Mouse (Mus musculus) kidney, postnatal 0 days (tissue): ENCODE results near the gene Slc39a5. TPM values are rescaled to one million over a fixed set of nuclear protein-coding genes. Genes with fewer than 3 reads are reported as not detected.

ENCODE experiments used
- ATAC-seq: fragments of 200-750 bp; cut with Nextera tagmentation; replicated peaks from 2 replicates; pipeline ENCODE4 v1.8.0; 2017; ENCODE audit warnings: low read depth, moderate number of reproducible peaks, moderate TSS enrichment, moderate library complexity; ENCODE audit not compliant: low FRiP score
- DNase-seq: peaks from one replicate; pipeline ENCODE4 v3.0.0-alpha.2; 2016; ENCODE audit warnings: low spot score
- H3K27ac ChIP-seq: fragments of 300-500 bp; sonication (generic); 2 replicates; pipeline ENCODE4 v1.5.1; 2014; ENCODE audit warnings: mild to moderate bottlenecking
- H3K27me3 ChIP-seq: fragments of 300-500 bp; sonication (generic); 2 replicates; pipeline ENCODE4 v1.6.1; 2014; ENCODE audit warnings: low read length, mixed read lengths; ENCODE audit not compliant: insufficient read depth
- H3K36me3 ChIP-seq: fragments of 300-500 bp; sonication (generic); 2 replicates; pipeline ENCODE4 v1.6.1; 2014; ENCODE audit warnings: low read length, mixed read lengths; ENCODE audit not compliant: insufficient read depth
- H3K4me1 ChIP-seq: fragments of 300-500 bp; sonication (generic); replicated peaks from 2 replicates; pipeline ENCODE4 v1.6.1; 2014; ENCODE audit warnings: antibody characterized with exemption, low read length, mixed read lengths; ENCODE audit not compliant: insufficient read depth
- H3K4me2 ChIP-seq: fragments of 300-500 bp; sonication (generic); 2 replicates; pipeline ENCODE4 v1.6.1; 2014; ENCODE audit warnings: mild to moderate bottlenecking, low read length, moderate library complexity, mixed read lengths
- H3K4me3 ChIP-seq: fragments of 300-500 bp; sonication (generic); replicated peaks from 2 replicates; pipeline ENCODE4 v1.5.1; 2014; ENCODE audit warnings: low read depth, low read length
- H3K9ac ChIP-seq: fragments of 300-500 bp; sonication (generic); 2 replicates; pipeline ENCODE4 v1.6.1; 2014; ENCODE audit warnings: low read depth, low read length
- H3K9me3 ChIP-seq: fragments of 300-500 bp; sonication (generic); replicated peaks from 2 replicates; pipeline ENCODE4 v1.6.1; 2016; ENCODE audit warnings: low read length, inconsistent platforms, mixed read lengths
- CTCF ChIP-seq: IDR thresholded peaks from 2 replicates; pipeline ENCODE4 v1.5.1; 2016; ENCODE audit warnings: antibody characterized with exemption, low read depth, mild to moderate bottlenecking, moderate library complexity
- WGBS: fragments of 180-500 bp; shearing (Covaris S2); extraction: QIAGEN DNeasy Blood & Tissue Kit; methylation state at CpG from one replicate; pipeline ENCODE4 v1.1.7; 2014; 5-methylcytosine and 5-hydroxymethylcytosine counted together
- polyA plus RNA-seq: library from polyadenylated mRNA; unstranded; fragments of >200 nt; fragmentation: Nextera tagmentation; extraction: Ambion mirVana; gene quantifications from 2 replicates; pipeline ENCODE4 v1.2.1, GENCODE M21; 2015

Gene Slc39a5
- polyA plus RNA-seq = 56.0 and 64.8 TPM in 2 replicates

DNA sequence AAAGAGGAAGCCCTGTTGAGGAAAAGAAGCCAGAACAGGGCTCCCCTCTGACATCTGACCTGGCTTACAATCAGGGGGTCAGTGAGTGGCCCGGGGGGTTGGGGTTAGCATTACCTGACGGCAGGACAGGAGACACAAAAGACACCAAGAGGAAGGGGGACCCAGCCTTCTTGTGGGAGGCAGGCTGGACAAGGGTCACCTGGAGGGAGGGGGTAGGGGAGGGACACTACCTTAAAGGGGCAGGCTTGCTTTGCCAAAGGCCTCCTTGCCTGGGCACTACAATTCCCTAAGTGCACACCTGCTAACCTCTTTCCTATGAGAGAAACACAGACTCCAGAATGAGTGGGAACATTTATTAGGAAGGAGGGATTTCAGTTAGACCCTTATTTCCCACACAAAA lies at the start of gene Slc39a5:
Gene Slc39a5, minus strand, starts transcription at position 174 of the 400 bp plus-strand sequence.
- no peak for ATAC-seq
- Histone ChIP-seq H3K4me1 (no peaks in the 10 kb centered on the region; the same call in 1 of the 2 replicates), H3K4me2 (peak within 1 kb of the TSS; percentile 19; the same call in 1 of the 2 replicates), H3K9me3 (no peaks in the 10 kb centered on the region), H3K4me3 (peak within 1 kb of the TSS; percentile 24; the same call in 1 of the 2 replicates), H3K9ac (0 out of 2 replicates have a peak within 1 kb of the TSS, but pooled peaks have one; percentile 5), H3K27ac (peak within 1 kb of the TSS; percentile 44; the same call in 1 of the 2 replicates), H3K36me3 (peaks cover 3% of the 10 kb centered on the region; the same call in 1 of the 2 replicates), H3K27me3 (no peaks in the 10 kb centered on the region)
- WGBS = 20% methylated on average over 2 of the region's 2 CpGs
- TF ChIP-seq CTCF = no peak
- no peak for DNase-seq

DNA sequence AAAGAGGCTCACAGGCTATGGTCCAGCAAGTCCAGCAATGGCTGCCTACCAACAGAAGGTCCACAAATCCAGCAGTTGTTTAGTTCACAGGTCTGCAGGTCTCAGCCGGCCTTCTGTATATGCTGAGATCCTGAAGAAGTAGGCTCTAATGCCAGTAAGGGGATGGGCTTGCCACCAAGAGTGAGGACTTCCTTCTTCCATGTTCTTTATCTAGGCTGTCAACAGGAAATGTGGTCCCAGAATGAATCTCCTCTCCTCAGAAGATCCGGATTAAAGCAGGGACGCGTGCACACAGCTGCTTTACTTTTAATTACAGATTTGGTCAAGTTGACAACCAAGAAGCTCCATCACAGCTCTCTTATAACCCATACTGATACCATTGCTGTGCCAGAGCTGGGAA lies 44.4 kb upstream of the Slc39a5 start:
- H3K27me3 ChIP-seq = no peaks in the 10 kb centered on the region
- DNase-seq (peak; percentile 23), ATAC-seq (no peak)
- WGBS = 69% methylated on average over 4 of the region's 4 CpGs
- H3K4me3 ChIP-seq = no peak overlapping the region
- 0 out of 2 replicates have a peak, but pooled peaks cover 6% of the 10 kb centered on the region for H3K36me3 ChIP-seq
- H3K4me1 ChIP-seq = no peaks in the 10 kb centered on the region
- H3K27ac ChIP-seq = no peak overlapping the region
- no peak overlapping the region for H3K9ac ChIP-seq
- H3K9me3 ChIP-seq = no peaks in the 10 kb centered on the region
- no peak overlapping the region for H3K4me2 ChIP-seq
- no peak for TF ChIP-seq CTCF

DNA sequence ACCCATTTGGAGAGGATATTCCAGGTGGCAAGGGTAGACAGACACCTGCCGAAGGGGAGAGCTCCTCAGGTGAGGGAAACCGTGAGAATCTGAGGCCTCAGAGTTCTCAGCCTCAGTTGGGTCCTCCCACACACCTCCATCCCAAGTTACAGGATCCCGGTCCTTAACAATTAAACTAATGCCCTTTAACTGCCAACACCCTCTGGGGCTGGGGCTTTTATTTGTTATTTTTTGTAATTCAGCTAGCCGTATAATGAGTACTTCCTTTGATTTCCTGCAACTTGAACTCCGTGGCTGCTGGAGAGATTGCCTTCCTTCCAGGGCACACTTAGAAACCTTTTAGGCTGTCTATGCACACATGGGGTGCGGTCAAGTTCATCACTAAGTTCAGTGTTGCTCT lies 43.3 kb upstream of the Slc39a5 start:
- H3K4me3 ChIP-seq = no peak overlapping the region
- no peak overlapping the region for H3K4me2 ChIP-seq
- H3K4me1 ChIP-seq = no peaks in the 10 kb centered on the region
- 33% methylated on average over 6 of the region's 6 CpGs for WGBS
- H3K9ac ChIP-seq = no peak overlapping the region
- DNase-seq (peak; percentile 64), ATAC-seq (no peak)
- no peaks in the 10 kb centered on the region for H3K9me3 ChIP-seq
- H3K27me3 ChIP-seq = no peaks in the 10 kb centered on the region
- no peak for TF ChIP-seq CTCF
- no peak overlapping the region for H3K27ac ChIP-seq
- 0 out of 2 replicates have a peak, but pooled peaks cover 6% of the 10 kb centered on the region for H3K36me3 ChIP-seq

DNA sequence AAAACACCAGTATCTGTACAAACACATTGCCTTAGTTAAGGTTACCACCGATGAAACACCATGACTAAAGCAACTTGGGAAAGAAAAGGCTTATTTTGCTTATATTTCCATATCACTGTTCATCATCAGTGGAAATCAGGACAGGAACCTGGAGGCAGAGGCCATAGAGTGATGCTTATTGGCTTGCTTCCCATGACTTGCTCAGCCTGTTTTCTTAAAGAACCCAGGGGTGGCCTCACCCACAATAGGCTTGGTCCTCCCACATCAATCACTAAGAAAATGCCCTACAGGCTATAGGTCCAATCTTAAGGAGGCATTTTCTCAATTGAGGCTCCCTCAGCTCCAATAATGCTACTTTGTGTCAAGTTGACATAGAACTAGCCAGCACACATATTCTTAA lies 41.7 kb upstream of the Slc39a5 start:
- ATAC-seq = no peak
- H3K4me2 ChIP-seq = no peak overlapping the region

DNA sequence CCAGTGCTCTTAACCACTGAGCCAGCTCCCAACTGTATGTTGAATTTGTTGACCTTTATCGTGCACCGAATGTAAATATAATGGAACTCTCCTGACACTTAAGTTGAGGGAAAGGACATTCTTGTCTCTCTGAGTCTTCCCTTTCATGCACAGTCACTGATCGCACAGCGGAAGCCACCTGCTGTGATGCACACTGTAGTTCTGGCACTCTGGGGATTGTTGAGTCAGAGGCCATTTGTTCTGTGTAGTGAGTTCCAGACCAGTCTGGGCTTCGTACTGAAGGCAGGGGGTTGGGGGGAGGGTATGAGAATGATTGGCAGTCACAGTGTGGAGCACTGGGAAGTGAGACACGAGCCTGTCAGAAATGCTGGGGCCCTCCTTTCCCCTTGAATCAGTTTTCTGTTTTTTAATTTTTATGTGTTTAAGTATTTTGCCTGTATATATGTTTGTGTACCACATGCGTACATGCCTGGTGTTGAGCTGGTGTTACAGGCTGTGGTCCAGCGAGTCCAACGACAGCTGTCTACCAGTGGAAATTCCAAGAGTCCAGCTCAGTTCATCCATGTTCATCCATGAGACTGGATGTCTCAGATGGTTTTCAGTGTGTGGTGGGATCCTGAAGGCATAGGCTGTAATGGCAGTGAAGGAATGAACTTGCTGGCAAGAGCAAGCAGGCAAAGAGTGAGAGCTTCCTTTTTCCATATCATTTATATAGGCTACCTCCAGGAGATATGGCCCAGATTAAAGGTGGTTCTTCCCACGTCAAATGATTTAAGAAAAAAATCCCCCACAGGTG lies 40.5 kb upstream of the Slc39a5 start:
- 86% methylated on average over 10 of the region's 10 CpGs for WGBS
- DNase-seq = no peak
- Histone ChIP-seq H3K9ac (no peak overlapping the region), H3K9me3 (no peaks in the 10 kb centered on the region), H3K4me1 (no peaks in the 10 kb centered on the region), H3K36me3 (peaks cover 26% of the 10 kb centered on the region), H3K27ac (no peak overlapping the region), H3K27me3 (no peaks in the 10 kb centered on the region), H3K4me2 (no peak overlapping the region), H3K4me3 (no peak overlapping the region)
- TF ChIP-seq CTCF = no peak
- no peak for ATAC-seq

More for the DNA sequence above, 41.7 kb upstream of the Slc39a5 start:
- no peaks in the 10 kb centered on the region for H3K9me3 ChIP-seq
- H3K36me3 ChIP-seq = peaks cover 18% of the 10 kb centered on the region
- H3K4me3 ChIP-seq = no peak overlapping the region
- H3K4me1 ChIP-seq = no peaks in the 10 kb centered on the region
- H3K27me3 ChIP-seq = no peaks in the 10 kb centered on the region
- no peak overlapping the region for H3K9ac ChIP-seq
- H3K27ac ChIP-seq = no peak overlapping the region
- 96% methylated on average over 1 of the region's 1 CpGs for WGBS
- no peak for DNase-seq
- no peak for TF ChIP-seq CTCF

DNA sequence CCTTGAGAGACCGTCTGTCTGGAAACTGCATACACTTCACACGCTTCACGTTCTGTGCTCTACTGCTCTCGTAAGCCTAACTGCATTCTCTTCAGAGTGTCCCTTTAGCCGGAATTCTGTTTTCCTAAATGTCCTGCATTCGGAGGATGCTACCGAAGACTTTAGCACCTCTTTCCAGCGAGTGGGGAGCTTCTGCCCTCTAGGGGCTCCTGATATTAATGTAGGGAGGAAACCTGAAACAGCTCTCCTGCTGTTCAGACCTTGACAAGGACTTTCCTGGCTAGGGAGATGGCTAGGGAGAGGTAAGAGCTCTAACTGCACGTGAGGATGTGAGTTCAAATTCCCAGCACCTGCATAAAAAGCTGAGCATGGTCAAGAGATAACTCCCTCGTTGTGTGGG lies 39.4 kb upstream of the Slc39a5 start:
- Histone ChIP-seq H3K36me3 (peaks cover 35% of the 10 kb centered on the region), H3K27me3 (no peaks in the 10 kb centered on the region), H3K4me1 (no peaks in the 10 kb centered on the region), H3K9me3 (no peaks in the 10 kb centered on the region), H3K4me2 (no peak overlapping the region), H3K4me3 (no peak overlapping the region), H3K27ac (0 out of 2 replicates have a peak overlapping the region, but pooled peaks have one; percentile 78), H3K9ac (no peak overlapping the region)
- DNase-seq (peak; percentile 91), ATAC-seq (no peak)
- WGBS = 29% methylated on average over 10 of the region's 10 CpGs
- TF ChIP-seq CTCF = peak; percentile 76
